Mouse (Mus musculus): ENCODE results near the gene Lkaaear1. TPM values are rescaled to one million over a fixed set of nuclear protein-coding genes. Genes with fewer than 3 reads are reported as not detected.

Gene Lkaaear1
- polyA plus RNA-seq, 1 experiment from 2014 or later = not detected

- H3K4me3 ChIP-seq (ENCODE audit: low read length) = no peak within 1 kb of the TSS
- H3K36me3 ChIP-seq (ENCODE audit: control insufficient read depth, insufficient read depth, low read length) = peaks cover 41% of the 10 kb centered on the region
- H3K9me3 ChIP-seq (ENCODE audit: control insufficient read depth, low read length) = no peaks in the 10 kb centered on the region
- H3K27me3 ChIP-seq (ENCODE audit: control insufficient read depth, insufficient read depth, low read length) = no peaks in the 10 kb centered on the region
- 56% methylated on average over 3 of the region's 3 CpGs for WGBS
- no peak within 1 kb of the TSS for H3K9ac ChIP-seq (ENCODE audit: low read depth, low read length)
- no peak for ATAC-seq (ENCODE audit: low FRiP score, low TSS enrichment)
- H3K27ac ChIP-seq (ENCODE audit: low read depth, low read length) = no peak within 1 kb of the TSS
- H3K4me1 ChIP-seq (ENCODE audit: control insufficient read depth, insufficient read depth, low read length) = 0 out of 2 replicates have a peak, but pooled peaks cover 3% of the 10 kb centered on the region
- H3K4me2 ChIP-seq (replicated peaks; ENCODE audit: low read depth, low read length) = no peak within 1 kb of the TSS
These were observed 41.5 kb downstream of the Lkaaear1 start, which contains the start of gene Gm29797 for GRCm38 (mm10) chr2:181656734-181657133. Gm29797 (plus strand) TSS chr2:181657034.

DNA sequence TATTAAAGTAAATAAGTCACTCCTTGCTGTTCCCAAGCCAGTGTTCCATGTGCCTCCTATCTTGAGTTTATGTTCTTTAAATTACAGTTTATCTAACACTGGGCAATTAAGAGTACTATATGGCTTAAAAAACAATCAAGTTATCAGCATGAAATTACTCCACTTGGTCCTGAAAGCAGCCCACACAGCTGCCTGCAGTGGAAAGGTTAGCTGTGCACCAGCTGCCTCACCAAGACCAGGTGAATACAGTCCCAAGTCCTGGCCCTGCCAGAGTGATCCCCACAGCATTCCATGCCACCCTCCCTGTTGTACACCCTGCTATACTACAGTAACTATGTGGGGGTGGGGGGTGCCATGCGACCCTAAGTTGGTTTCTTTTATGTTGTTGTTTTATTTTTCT lies 44.7 kb downstream of the Lkaaear1 start:
- H3K9ac ChIP-seq (ENCODE audit: low read depth, low read length) = no peak overlapping the region
- peaks cover 68% of the 10 kb centered on the region for H3K36me3 ChIP-seq (ENCODE audit: control insufficient read depth, insufficient read depth, low read length)
- no peak overlapping the region for H3K27ac ChIP-seq (ENCODE audit: low read depth, low read length)
- H3K9me3 ChIP-seq (ENCODE audit: control insufficient read depth, low read length) = no peaks in the 10 kb centered on the region
- H3K4me1 ChIP-seq (ENCODE audit: control insufficient read depth, insufficient read depth, low read length) = no peaks in the 10 kb centered on the region
- no peak for ATAC-seq (ENCODE audit: low FRiP score, low TSS enrichment)
- no peak overlapping the region for H3K4me2 ChIP-seq (replicated peaks; ENCODE audit: low read depth, low read length)
- H3K27me3 ChIP-seq (ENCODE audit: control insufficient read depth, insufficient read depth, low read length) = no peaks in the 10 kb centered on the region
- H3K4me3 ChIP-seq (ENCODE audit: low read length) = no peak overlapping the region
- WGBS = 100% methylated on average over 1 of the region's 1 CpGs

DNA sequence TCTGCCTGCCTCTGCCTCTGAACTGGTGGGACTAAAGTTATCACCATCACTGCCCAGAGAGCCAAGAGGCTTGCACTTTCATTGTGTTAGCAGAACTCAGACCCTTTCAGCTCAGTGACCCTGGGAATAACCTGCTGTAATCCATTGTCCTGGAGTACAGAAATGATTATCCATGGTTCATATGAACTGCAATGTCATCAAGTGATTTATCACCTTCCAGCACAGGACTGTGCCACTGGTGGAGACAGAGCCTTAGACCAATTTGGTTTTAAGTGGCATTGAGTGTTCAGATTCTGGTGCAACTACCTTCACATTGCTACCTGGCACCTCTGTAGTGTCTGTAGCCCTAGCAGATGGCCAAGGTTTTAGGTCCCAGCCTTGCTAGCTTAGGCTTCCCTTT lies 45.2 kb downstream of the Lkaaear1 start:
- no peak for ATAC-seq (ENCODE audit: low FRiP score, low TSS enrichment)
- Histone ChIP-seq H3K4me3 (ENCODE audit: low read length) (no peak overlapping the region), H3K36me3 (ENCODE audit: control insufficient read depth, insufficient read depth, low read length) (peaks cover 73% of the 10 kb centered on the region), H3K4me1 (ENCODE audit: control insufficient read depth, insufficient read depth, low read length) (no peaks in the 10 kb centered on the region), H3K27me3 (ENCODE audit: control insufficient read depth, insufficient read depth, low read length) (no peaks in the 10 kb centered on the region), H3K4me2 (replicated peaks; ENCODE audit: low read depth, low read length) (no peak overlapping the region), H3K27ac (ENCODE audit: low read depth, low read length) (no peak overlapping the region), H3K9ac (ENCODE audit: low read depth, low read length) (no peak overlapping the region), H3K9me3 (ENCODE audit: control insufficient read depth, low read length) (no peaks in the 10 kb centered on the region)

GRCm38 (mm10) chr2:181648926-181649325 lies 49.3 kb downstream of the Lkaaear1 start:
- WGBS = 93% methylated on average over 10 of the region's 10 CpGs

More at GRCm38 (mm10) chr2:181648926-181649325, 49.3 kb downstream of the Lkaaear1 start:
- peaks cover 85% of the 10 kb centered on the region for H3K36me3 ChIP-seq (ENCODE audit: control insufficient read depth, insufficient read depth, low read length)
- H3K9ac ChIP-seq (ENCODE audit: low read depth, low read length) = no peak overlapping the region
- no peak overlapping the region for H3K27ac ChIP-seq (ENCODE audit: low read depth, low read length)
- no peaks in the 10 kb centered on the region for H3K27me3 ChIP-seq (ENCODE audit: control insufficient read depth, insufficient read depth, low read length)
- H3K4me3 ChIP-seq (ENCODE audit: low read length) = no peak overlapping the region
- no peak overlapping the region for H3K4me2 ChIP-seq (replicated peaks; ENCODE audit: low read depth, low read length)
- H3K9me3 ChIP-seq (ENCODE audit: control insufficient read depth, low read length) = no peaks in the 10 kb centered on the region
- ATAC-seq (ENCODE audit: low FRiP score, low TSS enrichment) = no peak
- no peaks in the 10 kb centered on the region for H3K4me1 ChIP-seq (ENCODE audit: control insufficient read depth, insufficient read depth, low read length)

Other genes starting within 250 kb of the Lkaaear1 start
- 13.7 and 26.6 TPM in 2 replicates for gene Zbtb46, start 239.0 kb downstream of the Lkaaear1 start, polyA plus RNA-seq (2014; fragmentation: Nextera tagmentation; extraction: Ambion mirVana)
- gene Abhd16b, start 205.2 kb downstream of the Lkaaear1 start, polyA plus RNA-seq (2014; fragmentation: Nextera tagmentation; extraction: Ambion mirVana) = 0.14 and 0.19 TPM in 2 replicates
- 175 and 184 TPM in 2 replicates for gene Tpd52l2, start 201.3 kb downstream of the Lkaaear1 start, polyA plus RNA-seq (2014; fragmentation: Nextera tagmentation; extraction: Ambion mirVana)
- 41.5 and 82.2 TPM in 2 replicates for gene Dnajc5, start 178.0 kb downstream of the Lkaaear1 start, polyA plus RNA-seq (2014; fragmentation: Nextera tagmentation; extraction: Ambion mirVana)
- 45.3 and 49.4 TPM in 2 replicates for gene Uckl1, start 113.5 kb downstream of the Lkaaear1 start, polyA plus RNA-seq (2014; fragmentation: Nextera tagmentation; extraction: Ambion mirVana)
- 64.5 and 64.8 TPM in 2 replicates for gene Prpf6, start 106.6 kb downstream of the Lkaaear1 start, polyA plus RNA-seq (2014; fragmentation: Nextera tagmentation; extraction: Ambion mirVana)
- 28.5 and 50.6 TPM in 2 replicates for gene Zfp512b, start 105.6 kb downstream of the Lkaaear1 start, polyA plus RNA-seq (2014; fragmentation: Nextera tagmentation; extraction: Ambion mirVana)
- 24.5 and 29.2 TPM in 2 replicates for gene Samd10, start 99.2 kb downstream of the Lkaaear1 start, polyA plus RNA-seq (2014; fragmentation: Nextera tagmentation; extraction: Ambion mirVana)
- gene Gm29797, start 41.4 kb downstream of the Lkaaear1 start, polyA plus RNA-seq (2014; fragmentation: Nextera tagmentation; extraction: Ambion mirVana) = 0.63 TPM in 1 of 2 replicates, not detected in the other
- 36.8 and 40.5 TPM in 2 replicates for gene Sox18, start 26.8 kb downstream of the Lkaaear1 start, polyA plus RNA-seq (2014; fragmentation: Nextera tagmentation; extraction: Ambion mirVana)
- gene Tcea2, start 18.1 kb downstream of the Lkaaear1 start, polyA plus RNA-seq (2014; fragmentation: Nextera tagmentation; extraction: Ambion mirVana) = 24.5 and 24.8 TPM in 2 replicates
- 70.8 and 71.9 TPM in 2 replicates for gene Rgs19, start 4.5 kb downstream of the Lkaaear1 start, polyA plus RNA-seq (2014; fragmentation: Nextera tagmentation; extraction: Ambion mirVana)
- gene Oprl1, start 16.6 kb upstream of the Lkaaear1 start, polyA plus RNA-seq (2014; fragmentation: Nextera tagmentation; extraction: Ambion mirVana) = 0.09 and 0.53 TPM in 2 replicates
- gene Myt1, start 64.9 kb upstream of the Lkaaear1 start, polyA plus RNA-seq (2014; fragmentation: Nextera tagmentation; extraction: Ambion mirVana) = not detected in 2 replicates
- gene Pcmtd2, start 139.4 kb upstream of the Lkaaear1 start, polyA plus RNA-seq (2014; fragmentation: Nextera tagmentation; extraction: Ambion mirVana) = 19.9 and 30.0 TPM in 2 replicates
- 76.9 and 78.5 TPM in 2 replicates for gene Polr3k, start 165.9 kb upstream of the Lkaaear1 start, polyA plus RNA-seq (2014; fragmentation: Nextera tagmentation; extraction: Ambion mirVana)